Mouse (Mus musculus) lung, adult 2 months (tissue): ENCODE measurements around the gene Sema4d. TPM values are rescaled to one million over a fixed set of nuclear protein-coding genes. Genes with fewer than 3 reads are reported as not detected.

ENCODE experiments used
- DNase-seq: peaks from one replicate; pipeline ENCODE4 v3.0.0; 2022
- H3K4me1 ChIP-seq: fragments of 200-500 bp; 2 replicates; pipeline ENCODE4 v1.6.1; 2011; ENCODE audit warnings: low read length; ENCODE audit not compliant: control insufficient read depth, insufficient read depth
- H3K4me3 ChIP-seq: fragments of 200-500 bp; replicated peaks from 2 replicates; pipeline ENCODE3; 2011; ENCODE audit warnings: low read depth, mild to moderate bottlenecking, control low read depth, low read length; ENCODE audit errors: extremely low read depth
- CTCF ChIP-seq: fragments of 200-500 bp; IDR thresholded peaks from 2 replicates; pipeline ENCODE4 v1.5.1; 2011; ENCODE audit warnings: mild to moderate bottlenecking, low read length, control low read depth; ENCODE audit not compliant: insufficient read depth
- POLR2A ChIP-seq: fragments of 200-500 bp; IDR thresholded peaks from 2 replicates; pipeline ENCODE4 v1.6.1; 2011; ENCODE audit warnings: low read depth, mild to moderate bottlenecking, control low read depth, low read length, borderline replicate concordance; ENCODE audit errors: extremely low read depth
- WGBS: fragments of 180-500 bp; shearing (Covaris S2); methylation state at CpG from one replicate; pipeline ENCODE4 v1.1.7; 2018; 5-methylcytosine and 5-hydroxymethylcytosine counted together
- polyA plus RNA-seq: library from polyadenylated mRNA; depleted of rRNA; stranded (reverse); fragments of >200 nt; gene quantifications from 2 replicates; pipeline ENCODE4 v1.2.3, GENCODE M21; 2012

Gene Sema4d
- polyA plus RNA-seq, 1 experiment = 23.3 TPM

- Histone ChIP-seq H3K4me3 (no peak overlapping the region), H3K4me1 (no peaks in the 10 kb centered on the region; the same call in 1 of the 2 replicates)
- DNase-seq = no peak
- whole genome bisulfite sequencing = 60% methylated on average over 14 of the region's 14 CpGs
- TF ChIP-seq POLR2A (no peak), CTCF (no peak)
Measured at GRCm38 (mm10) chr13:51767991-51768761, 25.4 kb downstream of the Sema4d start.

GRCm38 (mm10) chr13:51767513-51767912 lies 26.0 kb downstream of the Sema4d start:
- no peak for DNase-seq
- TF ChIP-seq POLR2A (no peak), CTCF (no peak)
- Histone ChIP-seq H3K4me1 (no peaks in the 10 kb centered on the region; the same call in 1 of the 2 replicates), H3K4me3 (no peak overlapping the region)
- WGBS = 49% methylated on average over 8 of the region's 8 CpGs

- H3K4me1 ChIP-seq = no peaks in the 10 kb centered on the region; the same call in 1 of the 2 replicates
- WGBS = 84% methylated on average over 4 of the region's 4 CpGs
- no peak for TF ChIP-seq POLR2A
- no peak for TF ChIP-seq CTCF
Measured at GRCm38 (mm10) chr13:51766756-51767155, 26.8 kb downstream of the Sema4d start.

GRCm38 (mm10) chr13:51765369-51765768 lies 28.2 kb downstream of the Sema4d start:
- no peak for DNase-seq
- Histone ChIP-seq H3K4me1 (no peaks in the 10 kb centered on the region; the same call in 1 of the 2 replicates), H3K4me3 (no peak overlapping the region)
- TF ChIP-seq CTCF (no peak), POLR2A (no peak)
- WGBS = 79% methylated on average over 5 of the region's 5 CpGs

More at GRCm38 (mm10) chr13:51766756-51767155, 26.8 kb downstream of the Sema4d start:
- no peak overlapping the region for H3K4me3 ChIP-seq
- no peak for DNase-seq

GRCm38 (mm10) chr13:51763019-51763698 lies 30.4 kb downstream of the Sema4d start:
- Histone ChIP-seq H3K4me3 (no peak overlapping the region), H3K4me1 (no peaks in the 10 kb centered on the region; the same call in 1 of the 2 replicates)
- WGBS = 78% methylated on average over 12 of the region's 12 CpGs
- DNase-seq = no peak
- TF ChIP-seq CTCF (no peak), POLR2A (no peak)

- H3K4me3 ChIP-seq = no peak overlapping the region
- H3K4me1 ChIP-seq = peaks cover 3% of the 10 kb centered on the region
- no peak for DNase-seq
- WGBS = 70% methylated on average over 10 of the region's 10 CpGs
- TF ChIP-seq POLR2A = no peak
- TF ChIP-seq CTCF = no peak
Measured at GRCm38 (mm10) chr13:51761186-51761813, 32.2 kb downstream of the Sema4d start.

GRCm38 (mm10) chr13:51759256-51759987 lies 34.1 kb downstream of the Sema4d start:
- WGBS = 87% methylated on average over 6 of the region's 6 CpGs
- no peak for DNase-seq

GRCm38 (mm10) chr13:51758428-51758827 lies 35.1 kb downstream of the Sema4d start:
- Histone ChIP-seq H3K4me1 (peaks cover 6% of the 10 kb centered on the region), H3K4me3 (no peak overlapping the region)
- 74% methylated on average over 9 of the region's 9 CpGs for WGBS
- TF ChIP-seq CTCF (no peak), POLR2A (no peak)
- DNase-seq = no peak

More at GRCm38 (mm10) chr13:51759256-51759987, 34.1 kb downstream of the Sema4d start:
- peaks cover 6% of the 10 kb centered on the region for H3K4me1 ChIP-seq
- TF ChIP-seq POLR2A (no peak), CTCF (no peak)
- H3K4me3 ChIP-seq = no peak overlapping the region

GRCm38 (mm10) chr13:51757099-51757498 lies 36.4 kb downstream of the Sema4d start:
- DNase-seq = no peak
- no peak overlapping the region for H3K4me3 ChIP-seq
- no peak for TF ChIP-seq CTCF
- no peak for TF ChIP-seq POLR2A
- peaks cover 6% of the 10 kb centered on the region for H3K4me1 ChIP-seq
- 62% methylated on average over 2 of the region's 2 CpGs for WGBS
